Mouse (Mus musculus): Measurements from ENCODE around the gene Ndufv3.

Ndufv3 gene

GRCm38 (mm10) chr17:31556253-31556652 lies 36.3 kb downstream of the Ndufv3 start:
- DNase-seq (ENCODE audit: low spot score) = no peak

GRCm38 (mm10) chr17:31557124-31557880 lies 37.4 kb downstream of the Ndufv3 start:
- DNase-seq (ENCODE audit: low spot score) = no peak

GRCm38 (mm10) chr17:31557947-31558542 lies 38.1 kb downstream of the Ndufv3 start:
- no peak for DNase-seq (ENCODE audit: low spot score)

GRCm38 (mm10) chr17:31559021-31559789 lies 39.3 kb downstream of the Ndufv3 start:
- DNase-seq (ENCODE audit: low spot score) = no peak

- DNase-seq (ENCODE audit: low spot score) = peak; percentile 55
Measured at GRCm38 (mm10) chr17:31563632-31564014, 43.7 kb downstream of the Ndufv3 start.

GRCm38 (mm10) chr17:31564015-31564857 lies 44.3 kb downstream of the Ndufv3 start, which contains the start of gene Pknox1:
Gene Pknox1 (plus strand): TSS chr17:31564734.
- DNase-seq (ENCODE audit: low spot score) = peak; percentile 100

- DNase-seq (ENCODE audit: low spot score) = no peak
Measured at GRCm38 (mm10) chr17:31564858-31565140, 44.9 kb downstream of the Ndufv3 start.

GRCm38 (mm10) chr17:31565141-31566056 lies 45.5 kb downstream of the Ndufv3 start:
- DNase-seq (ENCODE audit: low spot score) = peak; percentile 66

GRCm38 (mm10) chr17:31566276-31566675 lies 46.4 kb downstream of the Ndufv3 start:
- no peak for DNase-seq (ENCODE audit: low spot score)

- DNase-seq (ENCODE audit: low spot score) = no peak
Measured at GRCm38 (mm10) chr17:31569756-31570155, 49.8 kb downstream of the Ndufv3 start.

- no peak for DNase-seq (ENCODE audit: low spot score)
Measured at GRCm38 (mm10) chr17:31570321-31570925, 50.5 kb downstream of the Ndufv3 start.

- DNase-seq (ENCODE audit: low spot score) = no peak
Measured at GRCm38 (mm10) chr17:31571689-31572088, 51.8 kb downstream of the Ndufv3 start.

- no peak for DNase-seq (ENCODE audit: low spot score)
Measured at GRCm38 (mm10) chr17:31574662-31575061, 54.7 kb downstream of the Ndufv3 start.

GRCm38 (mm10) chr17:31576394-31577175 lies 56.7 kb downstream of the Ndufv3 start:
- DNase-seq (ENCODE audit: low spot score) = no peak

- no peak for DNase-seq (ENCODE audit: low spot score)
Measured at GRCm38 (mm10) chr17:31580344-31580743, 60.4 kb downstream of the Ndufv3 start.
